Mouse (Mus musculus): ENCODE data around the gene Dnajc5.

Dnajc5 gene

DNA sequence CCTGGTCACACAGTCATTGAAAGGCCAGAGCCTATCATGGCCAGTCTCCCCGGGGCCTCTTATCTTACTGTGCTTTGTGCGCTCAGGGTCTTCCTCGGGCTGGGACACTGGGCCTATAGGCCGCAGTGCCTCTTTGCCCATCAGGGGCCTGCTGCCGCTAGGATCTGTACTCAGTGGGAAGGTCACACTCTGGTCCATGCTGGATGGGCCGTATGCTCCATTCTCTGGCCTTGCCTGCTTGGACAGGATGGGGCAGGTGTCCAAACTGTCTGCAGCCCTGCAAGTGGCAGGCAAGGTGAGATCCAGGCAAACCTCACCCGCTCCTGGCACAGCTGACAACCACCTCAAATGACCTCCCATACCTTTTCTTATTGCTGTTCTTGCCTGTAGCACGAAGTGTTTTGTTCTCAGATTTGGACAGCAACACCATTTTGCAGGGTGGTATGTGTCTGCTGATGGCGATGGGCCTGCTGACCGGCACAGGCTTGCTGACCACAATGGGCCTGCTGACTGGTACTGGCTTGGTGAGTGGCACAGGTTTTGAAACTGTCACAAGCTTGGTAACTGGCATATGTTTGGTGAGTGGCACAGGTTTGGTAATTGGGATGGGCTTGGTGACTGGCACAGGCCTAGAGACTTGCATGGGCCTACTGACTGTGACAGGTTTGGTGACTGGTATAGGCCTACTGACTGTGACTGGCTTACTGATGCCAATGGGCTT, 68.9 kb downstream of the Dnajc5 start:
- no peak for DNase-seq

- no peak for DNase-seq
Observed at GRCm38 (mm10) chr2:181589732-181590105, 69.4 kb downstream of the Dnajc5 start.

DNA sequence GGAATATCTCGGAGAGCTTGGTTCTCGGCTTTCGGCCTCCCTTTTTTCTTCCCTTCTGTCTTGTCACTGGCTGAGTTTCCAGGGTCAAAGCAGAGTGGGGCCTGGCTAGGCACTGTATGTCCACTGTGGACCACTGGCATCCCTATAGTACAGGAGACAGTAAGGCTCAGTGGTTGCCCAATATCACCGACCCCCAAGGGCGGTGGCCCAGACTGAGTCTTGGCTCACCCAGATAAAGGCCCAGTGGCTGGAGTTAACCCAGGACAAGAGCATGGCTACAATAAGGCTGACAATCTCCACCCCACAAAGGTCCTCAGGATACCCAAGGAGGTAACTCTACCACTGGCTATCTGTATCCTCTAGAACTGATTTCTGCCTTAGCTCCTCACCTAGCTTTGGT, 70.2 kb downstream of the Dnajc5 start:
- DNase-seq: no peak

GRCm38 (mm10) chr2:181591528-181592085, 71.3 kb downstream of the Dnajc5 start, which contains the start of gene Prpf6:
Gene Prpf6, plus strand, starts transcription at chr2:181591868.
- no peak for DNase-seq

DNA sequence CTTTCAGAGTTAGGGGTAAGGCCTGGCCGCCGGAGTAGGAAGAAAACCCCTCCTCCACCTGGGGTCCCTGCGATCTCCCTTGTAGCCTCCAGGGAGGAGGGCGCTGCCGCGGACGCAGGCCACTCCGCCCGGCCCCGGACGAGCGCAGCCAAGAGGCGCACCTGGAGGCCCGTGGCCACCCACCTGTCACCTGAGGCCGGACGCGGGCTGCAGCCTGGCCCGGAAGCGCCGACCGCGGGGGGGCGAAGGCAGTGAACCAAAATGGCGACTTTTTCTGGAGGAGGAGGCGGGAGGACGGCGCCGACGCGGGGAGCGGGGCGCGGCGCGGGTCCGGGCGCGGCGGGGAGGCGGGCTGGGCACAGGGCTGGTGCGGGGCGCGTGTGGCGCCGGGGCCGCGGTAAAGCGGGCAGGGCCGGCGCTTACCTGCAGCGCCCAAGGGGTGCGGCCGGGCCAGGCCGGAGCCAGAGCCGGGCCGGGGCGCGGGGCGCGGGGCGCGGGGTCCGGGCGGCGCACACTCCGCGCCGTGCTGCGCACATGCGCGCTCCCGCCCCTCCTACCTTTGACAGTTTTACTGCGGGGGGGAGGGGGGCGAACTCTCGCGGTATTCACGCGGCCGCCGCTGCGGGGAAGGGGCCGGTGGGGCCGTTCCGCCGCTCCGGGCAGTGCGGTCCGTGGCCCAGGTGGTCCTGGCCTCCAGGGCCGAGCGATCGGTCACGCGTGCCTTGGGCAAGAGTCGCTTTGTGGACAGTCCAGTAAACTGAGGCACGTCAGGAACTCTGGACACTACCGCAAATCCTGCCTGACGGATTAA, 72.2 kb downstream of the Dnajc5 start, which contains the start of gene Zfp512b:
Gene Zfp512b (minus strand): TSS at position 573 of the 811 bp plus-strand sequence.
- peak; percentile 80 to 87 for DNase-seq

- DNase-seq: no peak
Observed at GRCm38 (mm10) chr2:181593042-181593421, 72.7 kb downstream of the Dnajc5 start.

GRCm38 (mm10) chr2:181593937-181594336, 73.7 kb downstream of the Dnajc5 start:
- no peak for DNase-seq

DNA sequence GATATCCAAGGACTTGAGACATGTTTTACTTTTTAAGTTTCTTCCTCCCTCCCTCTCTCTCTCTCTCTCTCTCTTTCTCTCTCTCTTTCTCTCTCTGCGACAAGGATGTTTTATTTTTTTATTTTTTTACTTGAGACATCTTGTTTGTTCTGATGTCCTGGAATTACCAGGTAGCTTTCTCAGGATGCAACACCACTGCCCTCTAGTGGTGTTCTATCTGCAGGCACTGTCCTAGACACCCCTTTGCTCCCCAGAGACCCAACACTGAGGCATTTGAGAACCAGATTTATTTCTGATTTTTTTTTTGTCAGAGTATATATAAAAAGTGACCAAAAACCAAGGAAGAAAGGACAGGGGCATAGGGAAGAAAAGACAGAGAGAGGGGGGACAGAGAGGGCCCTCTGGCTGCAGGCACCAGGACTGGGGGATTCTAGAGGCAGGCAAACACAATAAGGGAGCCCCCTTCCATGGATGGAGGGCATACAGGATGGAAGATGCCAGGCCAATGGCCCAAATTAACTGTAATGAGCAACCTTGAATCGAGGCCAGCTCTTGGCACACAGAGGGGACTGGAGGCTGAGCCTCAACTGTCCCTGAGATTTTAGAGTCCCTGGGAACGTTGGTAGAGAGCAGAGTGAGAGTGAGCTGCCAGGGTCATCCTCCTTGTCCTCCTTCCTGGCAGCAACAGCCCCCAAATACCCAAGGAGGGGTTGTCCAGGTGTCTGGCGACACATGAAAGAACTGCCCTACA, 74.8 kb downstream of the Dnajc5 start:
- peak; percentile 68 for DNase-seq

DNA sequence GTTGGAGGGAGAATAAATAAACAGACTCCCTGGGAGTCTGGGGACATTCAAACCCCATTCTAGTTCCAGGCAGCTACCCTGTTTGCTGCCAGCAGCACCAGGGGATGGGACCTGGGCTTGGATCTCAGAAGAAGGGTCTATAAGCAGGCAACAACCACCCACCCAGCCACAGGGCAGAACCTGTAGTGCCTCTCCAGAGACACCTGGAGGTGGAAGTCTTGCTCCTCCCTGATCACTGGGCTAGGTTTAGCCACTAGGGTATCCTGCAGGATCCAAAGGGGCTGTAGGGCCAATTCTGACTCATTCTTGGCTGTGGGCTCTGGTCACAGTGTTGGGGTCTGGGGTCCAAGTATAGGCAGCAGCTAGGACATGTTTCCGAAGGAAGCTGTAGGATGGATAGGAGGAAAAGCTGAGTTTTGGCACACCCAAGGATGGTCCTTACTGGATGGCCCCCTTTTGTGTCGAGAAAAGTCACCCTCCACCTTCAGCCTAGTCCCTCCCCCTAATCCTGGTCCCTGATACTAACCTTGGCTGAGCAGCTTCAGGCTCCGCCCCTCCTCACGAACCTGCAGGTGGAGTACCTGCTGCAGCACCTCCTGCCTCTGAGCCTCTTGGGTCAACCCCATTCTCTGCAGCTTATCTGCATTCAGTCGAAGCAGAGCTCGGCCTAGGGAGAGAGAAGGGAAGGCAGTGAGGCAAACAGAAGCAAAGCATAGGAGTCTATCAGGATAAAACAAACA, 76.1 kb downstream of the Dnajc5 start:
- no peak for DNase-seq

- DNase-seq: no peak
Observed at GRCm38 (mm10) chr2:181597378-181598061, 77.2 kb downstream of the Dnajc5 start.

DNA sequence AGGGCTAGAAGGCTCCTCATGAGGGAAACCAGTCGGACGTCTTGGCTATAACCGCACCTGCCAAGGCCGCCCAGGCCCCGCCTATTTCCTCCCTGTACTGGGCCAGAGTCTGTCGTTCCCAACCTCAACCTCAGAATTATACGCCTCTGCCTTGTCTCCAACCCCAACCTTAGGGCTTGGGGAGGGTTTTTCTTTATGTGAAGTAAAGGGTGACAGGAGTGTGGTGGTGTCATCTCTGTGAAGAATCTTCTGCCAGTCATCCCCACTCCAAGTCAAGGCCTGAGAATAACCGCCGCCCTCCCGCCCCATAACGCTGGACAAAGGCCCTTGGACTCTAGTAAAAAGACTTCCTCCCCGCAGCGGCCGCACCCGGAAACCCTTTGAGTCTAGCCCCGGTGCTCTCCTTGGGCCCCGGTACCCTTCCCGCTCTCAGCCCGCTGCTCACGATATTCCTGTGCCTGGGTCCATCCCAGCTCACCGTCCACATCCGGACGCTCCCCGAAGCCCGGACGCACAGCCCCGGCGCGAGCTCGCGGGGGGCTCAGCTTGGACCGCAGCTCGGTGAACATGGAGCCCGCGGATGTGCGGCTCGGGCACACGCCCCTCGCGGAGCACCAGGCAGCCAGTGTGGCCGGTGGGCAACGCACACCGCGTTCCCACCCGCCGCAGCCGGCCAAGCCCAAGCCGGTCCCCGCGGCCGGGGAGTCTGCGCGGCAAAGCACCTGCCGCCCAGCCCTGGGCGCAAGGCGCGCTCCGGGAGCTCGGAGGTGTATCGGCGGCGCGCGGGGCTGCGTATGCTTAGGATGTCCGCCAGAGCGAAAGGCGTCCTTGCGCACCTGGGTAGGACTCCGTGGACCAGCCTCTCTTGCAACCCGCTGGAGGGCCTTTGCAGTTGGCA, 78.4 kb downstream of the Dnajc5 start, which contains the start of gene Samd10:
Gene Samd10 (minus strand): TSS at position 759 of the 898 bp plus-strand sequence.
- peak; percentile 77 to 80 for DNase-seq

DNA sequence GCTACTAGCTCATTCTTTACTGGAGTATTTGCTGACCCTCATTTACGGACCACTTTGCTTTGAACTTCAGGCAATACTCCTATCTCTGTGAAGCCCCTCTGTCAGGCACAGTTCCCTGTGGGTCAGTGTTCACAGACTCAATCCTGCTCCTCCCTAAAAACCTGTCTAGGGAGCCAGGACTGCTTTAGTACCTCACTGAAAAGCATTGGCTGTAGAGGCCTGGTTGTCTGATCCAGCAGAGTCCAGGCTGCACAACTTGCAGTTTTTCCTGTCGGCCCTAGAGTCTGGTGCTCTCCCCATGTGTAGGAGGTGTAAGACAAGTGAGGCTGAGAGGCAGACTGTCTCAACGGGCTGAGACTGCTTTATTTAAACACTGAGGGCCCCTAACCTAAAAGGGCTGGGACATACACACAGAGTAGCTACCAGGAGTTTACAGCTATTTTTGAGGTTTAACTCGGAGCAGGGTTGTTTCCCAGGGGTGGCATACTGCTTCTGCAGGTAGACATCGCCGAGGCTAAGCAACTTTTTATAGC, 80.0 kb downstream of the Dnajc5 start:
- no peak for DNase-seq

GRCm38 (mm10) chr2:181600828-181601750, 80.8 kb downstream of the Dnajc5 start:
- DNase-seq: peak; percentile 97

DNA sequence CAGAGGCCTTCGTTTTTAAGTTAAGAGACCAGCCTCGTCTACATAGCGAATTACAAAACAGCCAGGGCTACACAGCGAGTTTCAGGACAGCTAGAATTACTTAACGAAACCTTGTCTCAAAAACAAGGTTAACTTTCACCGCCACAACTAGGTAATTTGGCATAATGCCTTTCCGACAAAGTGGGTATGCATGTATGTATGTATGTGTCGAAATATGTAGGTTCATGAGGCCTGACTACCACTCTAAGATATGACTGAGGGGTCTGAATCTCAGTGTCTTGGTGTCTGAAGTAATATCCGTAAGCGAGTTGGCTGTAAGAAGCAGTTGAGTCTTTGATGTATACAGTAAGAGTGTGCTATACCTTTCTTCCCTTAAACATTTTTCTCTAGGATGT, 81.5 kb downstream of the Dnajc5 start:
- DNase-seq: no peak

GRCm38 (mm10) chr2:181602367-181602766, 82.1 kb downstream of the Dnajc5 start:
- DNase-seq: no peak

Data from cerebellum, postnatal 36 days (tissue).